In genomic region chr2:156613541-156614257, GRCm38 (mm10) we compare ENCODE assay signal across 8 mouse cellular contexts. TPM values are rescaled to one million over a fixed set of nuclear protein-coding genes. Genes with fewer than 3 reads are reported as not detected.
DNase-seq lines count a peak whose midpoint lies in the region; ATAC-seq and TF ChIP-seq lines count a peak whose summit lies in the region.

Gene Dlgap4, plus strand, starts transcription at chr2:156613705.

- H3K9me3 ChIP-seq in hindbrain, embryonic 16.5 days (ENCODE audit: control insufficient read depth, low read length), result no peaks in the 10 kb centered on the region
- H3K9me3 ChIP-seq in liver, embryonic 12.5 days (replicated peaks), result no peaks in the 10 kb centered on the region

- peak within 1 kb of the TSS; percentile 78 for H3K27ac ChIP-seq in cerebellum, adult 2 months (ENCODE audit: insufficient read depth, low read length)
- peak within 1 kb of the TSS; percentile 70 for H3K27ac ChIP-seq in hindbrain, embryonic 16.5 days (ENCODE audit: low read depth, low read length)
- no peak within 1 kb of the TSS for H3K27ac ChIP-seq in liver, embryonic 12.5 days

- no peaks in the 10 kb centered on the region for H3K27me3 ChIP-seq in cerebellum, adult 2 months (ENCODE audit: control insufficient read depth, insufficient read depth, low read length)
- no peaks in the 10 kb centered on the region for H3K27me3 ChIP-seq in hindbrain, embryonic 16.5 days (replicated peaks; ENCODE audit: control insufficient read depth, insufficient read depth, low read length)
- peaks cover 91% of the 10 kb centered on the region for H3K27me3 ChIP-seq in liver, embryonic 12.5 days (replicated peaks)

- no peak for TF ChIP-seq CTCF in cerebellum, adult 2 months (IDR thresholded peaks at IDR 0.05; ENCODE audit: borderline replicate concordance, insufficient read depth, low read depth, low read length)

- H3K4me3 ChIP-seq in cerebellum, adult 2 months (replicated peaks; ENCODE audit: insufficient read depth, low read depth, low read length), result peak within 1 kb of the TSS; percentile 65
- peak within 1 kb of the TSS; percentile 78 for H3K4me3 ChIP-seq in hindbrain, embryonic 16.5 days (ENCODE audit: low read length)
- peak within 1 kb of the TSS; percentile 55 for H3K4me3 ChIP-seq in liver, embryonic 12.5 days

- no peaks in the 10 kb centered on the region for H3K36me3 ChIP-seq in hindbrain, embryonic 16.5 days (ENCODE audit: control insufficient read depth, insufficient read depth, low read length)
- no peaks in the 10 kb centered on the region for H3K36me3 ChIP-seq in liver, embryonic 12.5 days

- WGBS in cerebellum, adult 2 months, result 1% methylated on average over 85 of the region's 103 CpGs
- WGBS in hindbrain, embryonic 16.5 days, result 1% methylated on average over 60 of the region's 103 CpGs
- 2% methylated on average over 85 of the region's 103 CpGs for WGBS in liver, embryonic 12.5 days (ENCODE audit: insufficient replicate concordance)

- peaks cover 14% of the 10 kb centered on the region for H3K4me1 ChIP-seq in cerebellum, adult 2 months (ENCODE audit: control insufficient read depth, insufficient read depth, low read length)
- peaks cover 6% of the 10 kb centered on the region for H3K4me1 ChIP-seq in hindbrain, embryonic 16.5 days (ENCODE audit: control insufficient read depth, insufficient read depth, low read depth, low read length)
- peaks cover 15% of the 10 kb centered on the region for H3K4me1 ChIP-seq in liver, embryonic 12.5 days

- peak; percentile 24; the same call in 1 of the 2 replicates for ATAC-seq in frontal cortex, adult (ENCODE audit: low TSS enrichment)
- no peak for ATAC-seq in CD4-positive, CD25-positive, alpha-beta regulatory T cell, adult 4 months
- peak; percentile 83 for ATAC-seq in hindbrain, embryonic 16.5 days
- no peak for ATAC-seq in liver, embryonic 12.5 days

- no peak for TF ChIP-seq POLR2A in cerebellum, adult 2 months (IDR thresholded peaks at IDR 0.05; ENCODE audit: borderline replicate concordance, insufficient read depth, low read length)

- DNase-seq in frontal cortex, postnatal 14 days (ENCODE audit: low spot score in 2 of 2), result no peak
- DNase-seq in cerebellum, adult 2 months, result peak; percentile 53 to 70
- no peak for DNase-seq in gastrocnemius, adult 8-10 months (ENCODE audit: low spot score in 2 of 2)
- DNase-seq in retina, postnatal 7 days (ENCODE audit: low read depth, low spot score), result peak; percentile 46

- peak within 1 kb of the TSS; percentile 86 for H3K9ac ChIP-seq in hindbrain, embryonic 16.5 days (ENCODE audit: low read depth, low read length)
- no peak within 1 kb of the TSS for H3K9ac ChIP-seq in liver, embryonic 12.5 days

- H3K4me2 ChIP-seq in hindbrain, embryonic 16.5 days (ENCODE audit: low read length), result peak within 1 kb of the TSS; percentile 82
- peak within 1 kb of the TSS; percentile 73 for H3K4me2 ChIP-seq in liver, embryonic 12.5 days

RNA-seq across cellular contexts. Expression of gene Dlgap4, which starts in this region (rescaled TPM):
- polyA plus RNA-seq in CD4-positive, CD25-positive, alpha-beta regulatory T cell, adult 4 months (2017; shearing (Covaris generic)), result 100 to 1,000 TPM in 1 of 2 experiments, 10 to 100 TPM in 1; 71.7 to 109 TPM
- polyA plus RNA-seq in cerebellum, adult 2 months (2012; rRNA removed), result 126 and 130 TPM in 2 replicates
- total RNA-seq in gastrocnemius, adult 8-10 months (2022), result 10 to 100 TPM; 39.2 to 51.0 (median 49.6) TPM
- 201 and 222 TPM in 2 replicates for polyA plus RNA-seq in hindbrain, embryonic 16.5 days (2015; fragmentation: Nextera tagmentation; extraction: Ambion mirVana)
- polyA plus RNA-seq in liver, embryonic 12.5 days (2016; fragmentation: Nextera tagmentation; extraction: Ambion mirVana), result 24.5 and 28.7 TPM in 2 replicates

Comparison
In these comparisons a context has a peak if more than half of its experiments do, and no peak if none do; other contexts are left out.
1. ATAC-seq: peak in frontal cortex, adult (single experiment) and hindbrain, embryonic 16.5 days (single experiment); none in CD4-positive, CD25-positive, alpha-beta regulatory T cell, adult 4 months (single experiment) and liver, embryonic 12.5 days (single experiment).
2. DNase-seq: peak in cerebellum, adult 2 months (2 of 2) and retina, postnatal 7 days (single experiment); none in frontal cortex, postnatal 14 days (0 of 2) and gastrocnemius, adult 8-10 months (0 of 2).
3. Peak in every context shown above with its lines, with median percentiles within 50 percentile points of each other: H3K4me3 ChIP-seq.